Mouse (Mus musculus) myocyte (in vitro differentiated cells): ENCODE results near the gene Saxo1.

Experiments used
- CEBPB ChIP-seq: IDR thresholded peaks from 2 replicates; pipeline ENCODE4 v1.6.1; 2011; ENCODE audit warnings: mild to moderate bottlenecking, moderate library complexity; ENCODE audit not compliant: poor library complexity, insufficient read depth, severe bottlenecking
- E2F4 ChIP-seq: IDR thresholded peaks from one replicate; pipeline ENCODE4 v1.6.1; 2011; ENCODE audit warnings: mild to moderate bottlenecking, control low read depth, moderate library complexity; ENCODE audit not compliant: insufficient read depth
- MAX ChIP-seq: IDR thresholded peaks from one replicate; pipeline ENCODE4 v1.6.1; 2011; ENCODE audit warnings: low read depth, mild to moderate bottlenecking, control low read depth
- POLR2A ChIP-seq: IDR thresholded peaks from one replicate; pipeline ENCODE4 v1.6.1; 2011; ENCODE audit warnings: low read depth, mild to moderate bottlenecking, control low read depth, moderate library complexity; ENCODE audit not compliant: insufficient read length
- POLR2AphosphoS2 ChIP-seq: IDR thresholded peaks from one replicate; pipeline ENCODE4 v1.6.1; 2011; ENCODE audit warnings: low read depth, control low read depth; ENCODE audit not compliant: insufficient read length
- USF1 ChIP-seq: IDR thresholded peaks from one replicate; pipeline ENCODE4 v1.6.1; 2011; ENCODE audit warnings: low read depth, mild to moderate bottlenecking, control low read depth, moderate library complexity

DNA sequence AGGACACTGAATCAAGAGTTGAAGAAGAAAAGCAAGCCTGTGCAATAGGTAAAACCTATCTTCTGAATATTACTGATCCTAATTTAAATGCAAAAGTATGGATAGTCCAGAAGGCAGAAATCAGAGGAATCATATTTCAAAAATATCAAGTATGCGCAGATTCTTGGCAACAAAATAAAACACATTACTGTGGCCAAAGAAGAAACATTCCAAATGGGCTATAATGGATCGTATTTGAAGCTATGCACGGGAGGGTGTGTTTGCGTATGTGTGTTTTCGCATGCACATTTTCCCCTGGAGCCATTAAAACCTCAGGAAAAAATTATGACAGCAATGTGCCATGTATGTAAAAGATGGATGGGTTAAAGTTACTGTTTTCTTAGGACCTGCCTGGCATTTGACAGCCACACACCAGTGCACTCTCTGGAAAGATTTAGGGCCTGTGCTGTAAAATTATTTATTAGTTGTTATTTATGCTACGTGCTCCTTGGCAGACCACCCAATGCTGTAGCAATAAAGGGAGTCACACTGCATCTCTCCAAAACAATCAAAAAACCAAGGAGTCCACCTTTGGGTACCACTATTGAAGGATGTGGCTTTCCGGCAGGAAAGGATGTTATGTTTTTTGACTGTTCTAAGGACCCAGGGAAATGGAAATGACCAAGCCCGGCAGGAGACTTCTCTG is 24.6 kb downstream of the Saxo1 start:
- TF ChIP-seq CEBPB (no peak), MAX (no peak), USF1 (no peak), POLR2A (no peak), E2F4 (no peak), POLR2AphosphoS2 (no peak)
